Mouse (Mus musculus) liver, adult 2 months (tissue): Measurements from ENCODE around the gene Ccdc85c. TPM values are rescaled to one million over a fixed set of nuclear protein-coding genes. Genes with fewer than 3 reads are reported as not detected.
A peak's percentile ranks its signal among the peaks of the same experiment; 100 is the strongest.

Experiments
- DNase-seq: peaks from one replicate; pipeline ENCODE4 v3.0.0-alpha.2; 2011; ENCODE audit warnings: low read depth, low spot score; ENCODE audit errors: extremely low read depth
- H3K27ac ChIP-seq: fragments of 200-500 bp; replicated peaks from 2 replicates; pipeline ENCODE4 v1.5.1; 2012; ENCODE audit warnings: low read depth, mild to moderate bottlenecking, control low read depth, inconsistent platforms, low read length; ENCODE audit not compliant: insufficient read depth
- H3K27me3 ChIP-seq: fragments of 200-500 bp; 2 replicates; pipeline ENCODE4 v1.6.1; 2012; ENCODE audit warnings: mild to moderate bottlenecking, moderate library complexity, low read length, inconsistent platforms; ENCODE audit not compliant: control insufficient read depth, insufficient read depth
- H3K36me3 ChIP-seq: fragments of 200-500 bp; 2 replicates; pipeline ENCODE4 v1.6.1; 2012; ENCODE audit warnings: low read length, inconsistent platforms; ENCODE audit not compliant: control insufficient read depth, insufficient read depth
- H3K4me1 ChIP-seq: fragments of 200-500 bp; 2 replicates; pipeline ENCODE4 v1.6.1; 2011; ENCODE audit warnings: low read length; ENCODE audit not compliant: control insufficient read depth, insufficient read depth
- H3K4me3 ChIP-seq: fragments of 200-500 bp; 2 replicates; pipeline ENCODE4 v1.5.1; 2011; ENCODE audit warnings: low read depth, mild to moderate bottlenecking, control low read depth, low read length, moderate library complexity; ENCODE audit not compliant: insufficient read depth
- H3K79me2 ChIP-seq: fragments of 200-500 bp; 2 replicates; pipeline ENCODE4 v1.6.1; 2012; ENCODE audit warnings: inconsistent platforms, mild to moderate bottlenecking, low read length, moderate library complexity; ENCODE audit not compliant: control insufficient read depth, insufficient read depth
- H3K9ac ChIP-seq: fragments of 200-500 bp; 2 replicates; pipeline ENCODE4 v1.6.1; 2012; ENCODE audit warnings: low read depth, mild to moderate bottlenecking, control low read depth, inconsistent platforms, low read length
- CTCF ChIP-seq: fragments of 200-500 bp; IDR thresholded peaks from 2 replicates; pipeline ENCODE4 v1.5.1; 2011; ENCODE audit warnings: low read depth, low read length, control low read depth
- POLR2A ChIP-seq: fragments of 200-500 bp; IDR thresholded peaks from 2 replicates; pipeline ENCODE4 v1.6.1; 2011; ENCODE audit warnings: low read length, control low read depth; ENCODE audit not compliant: insufficient read depth; ENCODE audit errors: extremely low read depth
- WGBS: fragments of 180-500 bp; shearing (Covaris S2); methylation state at CpG from one replicate; pipeline ENCODE4 v1.1.7; 2018; 5-methylcytosine and 5-hydroxymethylcytosine counted together
- polyA plus RNA-seq: library from polyadenylated mRNA; depleted of rRNA; stranded (reverse); fragments of >200 nt; gene quantifications from 2 replicates; pipeline ENCODE4 v1.2.3, GENCODE M21; 2012
- total RNA-seq: library from RNA; depleted of rRNA; stranded (reverse); fragments of >200 nt; gene quantifications from 2 replicates; pipeline ENCODE4 v1.2.3, GENCODE M21; 2014

Ccdc85c gene
- total and polyA plus RNA-seq, 2 experiments: 4.1 to 15.2 TPM

GRCm38 (mm10) chr12:108203895-108204294 lies 71.3 kb downstream of the Ccdc85c start:
- 78% methylated on average over 8 of the region's 8 CpGs for WGBS
- Histone ChIP-seq H3K79me2 (no peaks in the 10 kb centered on the region), H3K4me1 (no peaks in the 10 kb centered on the region), H3K27ac (no peak overlapping the region), H3K27me3 (no peaks in the 10 kb centered on the region), H3K36me3 (peaks cover 6% of the 10 kb centered on the region; the same call in 1 of the 2 replicates), H3K4me3 (no peak overlapping the region), H3K9ac (no peak overlapping the region)
- no peak for TF ChIP-seq POLR2A
- no peak for DNase-seq

GRCm38 (mm10) chr12:108200094-108200493 lies 75.1 kb downstream of the Ccdc85c start:
- Histone ChIP-seq H3K27me3 (no peaks in the 10 kb centered on the region), H3K79me2 (no peaks in the 10 kb centered on the region), H3K36me3 (peaks cover 21% of the 10 kb centered on the region), H3K4me1 (no peaks in the 10 kb centered on the region), H3K4me3 (no peak overlapping the region), H3K27ac (no peak overlapping the region), H3K9ac (no peak overlapping the region)
- TF ChIP-seq POLR2A (no peak), CTCF (no peak)
- WGBS: 94% methylated on average over 1 of the region's 1 CpGs
- DNase-seq: no peak

GRCm38 (mm10) chr12:108198447-108198846 lies 76.8 kb downstream of the Ccdc85c start:
- H3K27ac ChIP-seq: no peak overlapping the region
- H3K4me1 ChIP-seq: no peaks in the 10 kb centered on the region
- 86% methylated on average over 4 of the region's 4 CpGs for WGBS
- DNase-seq: no peak
- no peaks in the 10 kb centered on the region for H3K79me2 ChIP-seq
- TF ChIP-seq POLR2A (no peak), CTCF (no peak)
- H3K9ac ChIP-seq: no peak overlapping the region
- peaks cover 36% of the 10 kb centered on the region for H3K36me3 ChIP-seq
- H3K4me3 ChIP-seq: no peak overlapping the region
- no peaks in the 10 kb centered on the region for H3K27me3 ChIP-seq

- Histone ChIP-seq H3K79me2 (no peaks in the 10 kb centered on the region), H3K27ac (no peak overlapping the region), H3K36me3 (peaks cover 54% of the 10 kb centered on the region), H3K27me3 (no peaks in the 10 kb centered on the region), H3K9ac (no peak overlapping the region), H3K4me3 (no peak overlapping the region), H3K4me1 (no peaks in the 10 kb centered on the region)
- 98% methylated on average over 11 of the region's 11 CpGs for WGBS
- no peak for DNase-seq
- no peak for TF ChIP-seq CTCF
- no peak for TF ChIP-seq POLR2A
These were observed 79.5 kb downstream of the Ccdc85c start for GRCm38 (mm10) chr12:108195761-108196160.

- Histone ChIP-seq H3K36me3 (peaks cover 61% of the 10 kb centered on the region), H3K4me3 (no peak overlapping the region), H3K4me1 (no peaks in the 10 kb centered on the region), H3K79me2 (no peaks in the 10 kb centered on the region), H3K9ac (no peak overlapping the region), H3K27me3 (no peaks in the 10 kb centered on the region), H3K27ac (no peak overlapping the region)
- no peak for DNase-seq
- TF ChIP-seq CTCF (no peak), POLR2A (no peak)
- 79% methylated on average over 5 of the region's 5 CpGs for WGBS
These were observed 81.3 kb downstream of the Ccdc85c start for GRCm38 (mm10) chr12:108193878-108194277.

GRCm38 (mm10) chr12:108187541-108188091 lies 87.6 kb downstream of the Ccdc85c start:
- Histone ChIP-seq H3K27ac (no peak overlapping the region), H3K36me3 (peaks cover 48% of the 10 kb centered on the region), H3K27me3 (no peaks in the 10 kb centered on the region), H3K79me2 (peaks cover 8% of the 10 kb centered on the region; the same call in 1 of the 2 replicates), H3K4me1 (no peaks in the 10 kb centered on the region), H3K4me3 (no peak overlapping the region), H3K9ac (no peak overlapping the region)
- TF ChIP-seq POLR2A (no peak), CTCF (peak; percentile 17; the same call in 1 of the 2 replicates)
- 96% methylated on average over 6 of the region's 6 CpGs for WGBS
- DNase-seq: no peak
